Mouse (Mus musculus) liver, adult 2 months (tissue): ENCODE data around the gene Bcan.

Experiments used
- CTCF ChIP-seq: fragments of 200-500 bp; IDR thresholded peaks from 2 replicates; pipeline ENCODE4 v1.5.1; 2011; ENCODE audit warnings: low read depth, low read length, control low read depth
- POLR2A ChIP-seq: fragments of 200-500 bp; IDR thresholded peaks from 2 replicates; pipeline ENCODE4 v1.6.1; 2011; ENCODE audit warnings: low read length, control low read depth; ENCODE audit not compliant: insufficient read depth; ENCODE audit errors: extremely low read depth

GRCm38 (mm10) chr3:87996401-87996800, 3.6 kb downstream of the Bcan start:
- TF ChIP-seq POLR2A (no peak), CTCF (no peak)
